ENCODE assay signal across 8 mouse cellular contexts in genomic region chr1:181345547-181345946, GRCm38 (mm10). TPM values are rescaled to one million over a fixed set of nuclear protein-coding genes. Genes with fewer than 3 reads are reported as not detected.
DNase-seq lines count a peak whose midpoint lies in the region.

No protein-coding gene starts in this region.

- DNase-seq in adrenal gland, postnatal 10 days = peak; percentile 32
- DNase-seq in adrenal gland, adult 18-20 months (ENCODE audit: low spot score in 2 of 2) = no peak
- peak; percentile 33 for DNase-seq in embryo, embryonic 10 days (ENCODE audit: low spot score)
- peak; percentile 36 for DNase-seq in kidney, adult 11 months
- DNase-seq in lung, adult 18-20 months = peak; percentile 38 to 68
- no peak for DNase-seq in layer of hippocampus, postnatal 10 days (ENCODE audit: low spot score in 2 of 2)
- no peak for DNase-seq in cerebellum, adult 11 months
- no peak for DNase-seq in frontal cortex, postnatal 14 days (ENCODE audit: low spot score in 2 of 2)

RNA-seq across cellular contexts. Expression of gene Cnih3, which starts 6.9 kb away (rescaled TPM):
- not detected for total RNA-seq in adrenal gland, postnatal 10 days (2021)
- total RNA-seq in adrenal gland, adult 18-20 months (2021) = not detected
- 10 to 100 TPM; 48.3 to 56.1 TPM for total RNA-seq in layer of hippocampus, postnatal 10 days (2021)

Comparison
In these comparisons a context has a peak if more than half of its experiments do, and no peak if none do; other contexts are left out.
1. DNase-seq: peak in adrenal gland, postnatal 10 days (single experiment), embryo, embryonic 10 days (single experiment), kidney, adult 11 months (single experiment) and lung, adult 18-20 months (2 of 2); none in adrenal gland, adult 18-20 months (0 of 2), layer of hippocampus, postnatal 10 days (0 of 2), cerebellum, adult 11 months (single experiment) and frontal cortex, postnatal 14 days (0 of 2).
2. RNA of gene Cnih3, which starts 6.9 kb away (total RNA-seq): 48.3 to 56.1 TPM in layer of hippocampus, postnatal 10 days; not detected in adrenal gland, postnatal 10 days and not detected in adrenal gland, adult 18-20 months; every median in the first group is over 10 times any median in the second.